Mouse (Mus musculus) hindbrain, embryonic 15.5 days (tissue): Measurements from ENCODE around the gene C2cd2. TPM values are rescaled to one million over a fixed set of nuclear protein-coding genes. Genes with fewer than 3 reads are reported as not detected.

Source experiments
- ATAC-seq: fragments of 200-750 bp; cut with Nextera tagmentation; 2 replicates; pipeline ENCODE4 v1.8.0; 2017; ENCODE audit warnings: low read depth, moderate number of reproducible peaks, moderate TSS enrichment; ENCODE audit not compliant: low FRiP score
- H3K27ac ChIP-seq: fragments of 300-500 bp; sonication (generic); replicated peaks from 2 replicates; pipeline ENCODE4 v1.5.1; 2015; ENCODE audit warnings: mild to moderate bottlenecking, inconsistent platforms
- H3K27me3 ChIP-seq: fragments of 300-500 bp; sonication (generic); 2 replicates; pipeline ENCODE4 v1.6.1; 2015; ENCODE audit warnings: control low read depth, inconsistent platforms
- H3K36me3 ChIP-seq: fragments of 300-500 bp; sonication (generic); 2 replicates; pipeline ENCODE4 v1.6.1; 2015; ENCODE audit warnings: control low read depth, inconsistent platforms
- H3K4me1 ChIP-seq: fragments of 300-500 bp; sonication (generic); replicated peaks from 2 replicates; pipeline ENCODE4 v1.6.1; 2015; ENCODE audit warnings: control low read depth, inconsistent platforms
- H3K4me2 ChIP-seq: fragments of 300-500 bp; sonication (generic); 2 replicates; pipeline ENCODE4 v1.6.1; 2015; ENCODE audit warnings: moderate library complexity, mild to moderate bottlenecking, inconsistent platforms
- H3K4me3 ChIP-seq: fragments of 300-500 bp; sonication (generic); 2 replicates; pipeline ENCODE4 v1.5.1; 2015; ENCODE audit warnings: mild to moderate bottlenecking, inconsistent platforms
- H3K9ac ChIP-seq: fragments of 300-500 bp; sonication (generic); 2 replicates; pipeline ENCODE4 v1.6.1; 2015; ENCODE audit warnings: inconsistent platforms
- H3K9me3 ChIP-seq: fragments of 300-500 bp; sonication (generic); 2 replicates; pipeline ENCODE4 v1.6.1; 2016; ENCODE audit warnings: control low read depth, inconsistent platforms
- WGBS: fragments of 180-500 bp; shearing (Covaris S2); methylation state at CpG from one replicate; pipeline ENCODE4 v1.1.7; 2015; 5-methylcytosine and 5-hydroxymethylcytosine counted together
- polyA plus RNA-seq: library from polyadenylated mRNA; unstranded; fragments of >200 nt; fragmentation: Nextera tagmentation; extraction: Ambion mirVana; gene quantifications from 2 replicates; pipeline ENCODE4 v1.2.1, GENCODE M21; 2015

Gene C2cd2
- polyA plus RNA-seq, 1 experiment from 2014 or later: 16.7 TPM

- H3K9me3 ChIP-seq: no peaks in the 10 kb centered on the region
- H3K4me1 ChIP-seq: no peaks in the 10 kb centered on the region
- no peak overlapping the region for H3K4me3 ChIP-seq
- H3K27ac ChIP-seq: no peak overlapping the region
- peaks cover 11% of the 10 kb centered on the region; the same call in 1 of the 2 replicates for H3K36me3 ChIP-seq
- H3K4me2 ChIP-seq: no peak overlapping the region
- no peak for ATAC-seq
- no peaks in the 10 kb centered on the region for H3K27me3 ChIP-seq
- WGBS: 75% methylated on average over 1 of the region's 1 CpGs
- no peak overlapping the region for H3K9ac ChIP-seq
These were observed 88.0 kb downstream of the C2cd2 start for GRCm38 (mm10) chr16:97874376-97874775.

GRCm38 (mm10) chr16:97872657-97873056 lies 89.7 kb downstream of the C2cd2 start:
- ATAC-seq: no peak
- Histone ChIP-seq H3K27ac (no peak overlapping the region), H3K36me3 (peaks cover 24% of the 10 kb centered on the region), H3K4me3 (no peak overlapping the region), H3K9ac (no peak overlapping the region), H3K27me3 (no peaks in the 10 kb centered on the region), H3K9me3 (no peaks in the 10 kb centered on the region), H3K4me2 (no peak overlapping the region), H3K4me1 (no peaks in the 10 kb centered on the region)
- 63% methylated on average over 5 of the region's 5 CpGs for WGBS

GRCm38 (mm10) chr16:97869193-97870102 lies 93.0 kb downstream of the C2cd2 start:
- 69% methylated on average over 6 of the region's 6 CpGs for WGBS
- no peak for ATAC-seq
- Histone ChIP-seq H3K4me2 (no peak overlapping the region), H3K4me1 (no peaks in the 10 kb centered on the region), H3K36me3 (peaks cover 30% of the 10 kb centered on the region), H3K9me3 (no peaks in the 10 kb centered on the region), H3K27me3 (no peaks in the 10 kb centered on the region), H3K27ac (no peak overlapping the region), H3K9ac (no peak overlapping the region), H3K4me3 (no peak overlapping the region)

- H3K9me3 ChIP-seq: no peaks in the 10 kb centered on the region
- no peak overlapping the region for H3K9ac ChIP-seq
- no peak overlapping the region for H3K4me3 ChIP-seq
- no peaks in the 10 kb centered on the region for H3K27me3 ChIP-seq
- 84% methylated on average over 3 of the region's 3 CpGs for WGBS
- H3K4me1 ChIP-seq: no peaks in the 10 kb centered on the region
- no peak for ATAC-seq
- peaks cover 19% of the 10 kb centered on the region for H3K36me3 ChIP-seq
- H3K27ac ChIP-seq: no peak overlapping the region
- no peak overlapping the region for H3K4me2 ChIP-seq
These were observed 98.4 kb downstream of the C2cd2 start for GRCm38 (mm10) chr16:97863932-97864467.

- H3K4me3 ChIP-seq: no peak overlapping the region
- H3K36me3 ChIP-seq: no peaks in the 10 kb centered on the region
- H3K4me2 ChIP-seq: no peak overlapping the region
- no peak overlapping the region for H3K9ac ChIP-seq
- no peak for ATAC-seq
- peaks cover 9% of the 10 kb centered on the region for H3K4me1 ChIP-seq
- H3K27me3 ChIP-seq: no peaks in the 10 kb centered on the region
- no peaks in the 10 kb centered on the region for H3K9me3 ChIP-seq
- H3K27ac ChIP-seq: no peak overlapping the region
These were observed 106.3 kb downstream of the C2cd2 start for GRCm38 (mm10) chr16:97856050-97856449.

- Histone ChIP-seq H3K4me2 (peak within 1 kb of the TSS; percentile 83), H3K4me1 (peaks cover 26% of the 10 kb centered on the region), H3K36me3 (no peaks in the 10 kb centered on the region), H3K27me3 (no peaks in the 10 kb centered on the region), H3K27ac (peak within 1 kb of the TSS; percentile 100), H3K4me3 (peak within 1 kb of the TSS; percentile 94), H3K9me3 (no peaks in the 10 kb centered on the region), H3K9ac (peak within 1 kb of the TSS; percentile 98)
- peak; percentile 89 for ATAC-seq
- WGBS: under 1% methylated on average over 29 of the region's 31 CpGs
These were observed 110.6 kb downstream of the C2cd2 start, which contains the start of gene Prdm15 for GRCm38 (mm10) chr16:97851741-97852319. TSS of gene Prdm15 (minus strand) at chr16:97851850.

- WGBS: 1% methylated on average over 71 of the region's 77 CpGs
- peak; percentile 87 for ATAC-seq
- H3K36me3 ChIP-seq: no peaks in the 10 kb centered on the region
- peak overlapping the region; percentile 98 for H3K9ac ChIP-seq
- H3K4me2 ChIP-seq: peak overlapping the region; percentile 83
- peak overlapping the region; percentile 94 for H3K4me3 ChIP-seq
- H3K4me1 ChIP-seq: peaks cover 26% of the 10 kb centered on the region
- no peaks in the 10 kb centered on the region for H3K27me3 ChIP-seq
- peak overlapping the region; percentile 100 for H3K27ac ChIP-seq
- H3K9me3 ChIP-seq: no peaks in the 10 kb centered on the region
These were observed 111.2 kb downstream of the C2cd2 start for GRCm38 (mm10) chr16:97851061-97851740.

GRCm38 (mm10) chr16:97850667-97851060 lies 111.7 kb downstream of the C2cd2 start:
- Histone ChIP-seq H3K9ac (peak overlapping the region; percentile 98), H3K36me3 (no peaks in the 10 kb centered on the region), H3K4me2 (peak overlapping the region; percentile 83), H3K4me1 (peaks cover 26% of the 10 kb centered on the region), H3K27ac (peak overlapping the region; percentile 100), H3K4me3 (peak overlapping the region; percentile 94), H3K9me3 (no peaks in the 10 kb centered on the region), H3K27me3 (no peaks in the 10 kb centered on the region)
- whole genome bisulfite sequencing: under 1% methylated on average over 11 of the region's 11 CpGs
- peak; percentile 74 for ATAC-seq

GRCm38 (mm10) chr16:97848832-97849231 lies 113.6 kb downstream of the C2cd2 start:
- WGBS: 72% methylated on average over 6 of the region's 6 CpGs
- H3K9ac ChIP-seq: no peak overlapping the region

GRCm38 (mm10) chr16:97844967-97845937 lies 117.1 kb downstream of the C2cd2 start:
- no peaks in the 10 kb centered on the region for H3K36me3 ChIP-seq
- no peaks in the 10 kb centered on the region for H3K27me3 ChIP-seq
- no peak overlapping the region for H3K4me2 ChIP-seq
- H3K27ac ChIP-seq: no peak overlapping the region
- 89% methylated on average over 12 of the region's 12 CpGs for WGBS
- H3K4me1 ChIP-seq: peaks cover 12% of the 10 kb centered on the region
- H3K4me3 ChIP-seq: no peak overlapping the region
- no peak overlapping the region for H3K9ac ChIP-seq
- no peaks in the 10 kb centered on the region for H3K9me3 ChIP-seq
- no peak for ATAC-seq

More at GRCm38 (mm10) chr16:97848832-97849231, 113.6 kb downstream of the C2cd2 start:
- no peak overlapping the region for H3K4me2 ChIP-seq
- peaks cover 26% of the 10 kb centered on the region for H3K4me1 ChIP-seq
- no peak for ATAC-seq
- no peaks in the 10 kb centered on the region for H3K9me3 ChIP-seq
- no peaks in the 10 kb centered on the region for H3K27me3 ChIP-seq
- H3K27ac ChIP-seq: no peak overlapping the region
- H3K36me3 ChIP-seq: no peaks in the 10 kb centered on the region
- no peak overlapping the region for H3K4me3 ChIP-seq

- Histone ChIP-seq H3K9ac (no peak overlapping the region), H3K9me3 (no peaks in the 10 kb centered on the region), H3K4me1 (no peaks in the 10 kb centered on the region), H3K4me2 (no peak overlapping the region), H3K27me3 (no peaks in the 10 kb centered on the region), H3K36me3 (peaks cover 53% of the 10 kb centered on the region), H3K4me3 (no peak overlapping the region), H3K27ac (no peak overlapping the region)
- no peak for ATAC-seq
- WGBS: 93% methylated on average over 3 of the region's 3 CpGs
These were observed 130.2 kb downstream of the C2cd2 start for GRCm38 (mm10) chr16:97832154-97832553.
